Mouse (Mus musculus): ENCODE results near the gene Zfp628.

DNA sequence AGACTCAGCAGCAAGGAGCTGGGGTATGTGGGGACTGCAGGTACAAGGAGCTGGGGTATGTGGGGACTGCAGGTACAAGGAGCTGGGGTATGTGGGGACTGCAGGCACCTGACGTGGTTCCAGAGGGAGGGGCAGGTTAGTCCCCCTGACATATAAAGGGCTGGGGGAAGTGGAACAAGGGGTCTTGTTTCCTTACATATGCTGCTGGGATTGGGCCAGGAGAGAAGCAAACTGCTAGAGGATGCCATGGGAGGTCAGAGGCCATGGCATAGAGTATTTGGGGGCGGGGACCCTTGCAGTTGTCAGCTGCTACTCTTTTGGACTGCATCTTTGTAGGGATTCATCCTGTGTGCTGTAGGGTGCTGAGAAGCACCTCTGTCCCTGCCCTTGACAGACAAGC, 2.5 kb downstream of the Zfp628 start:
- no peak for TF ChIP-seq CTCF (IDR thresholded peaks at IDR 0.05; ENCODE audit: borderline replicate concordance, insufficient read depth, low read depth, low read length)
- no peak for TF ChIP-seq POLR2A (IDR thresholded peaks at IDR 0.05; ENCODE audit: borderline replicate concordance, insufficient read depth, low read length)

Measured in cerebellum, adult 2 months (tissue).